Mouse (Mus musculus): ENCODE results near the gene Rbfox1. TPM values are rescaled to one million over a fixed set of nuclear protein-coding genes. Genes with fewer than 3 reads are reported as not detected.

The Rbfox1 gene
- total and polyA plus RNA-seq, 3 experiments, result not detected

DNA sequence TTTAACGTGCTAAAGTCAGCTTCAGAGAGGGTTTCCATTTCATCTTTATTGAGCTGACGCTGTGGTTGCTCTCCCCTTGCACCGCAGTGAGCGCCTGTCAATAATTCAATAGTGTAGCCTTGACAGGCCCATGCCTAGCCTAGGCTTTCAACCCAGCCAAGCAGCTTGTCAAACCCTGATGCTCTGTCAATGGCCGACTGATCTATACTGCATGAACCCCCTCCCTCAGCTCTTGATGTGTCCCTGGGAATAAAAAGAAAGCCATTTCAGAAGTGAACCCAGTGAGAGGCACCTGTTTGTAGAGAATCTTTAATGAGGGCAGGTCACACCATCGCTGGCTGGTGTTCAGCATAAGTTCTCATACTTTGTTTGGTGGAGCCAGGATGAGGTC, 1274.7 kb downstream of the Rbfox1 start:
- no peak overlapping the region for H3K4me3 ChIP-seq (ENCODE audit: low read depth, low read length)
- H3K9me3 ChIP-seq (replicated peaks), result peaks cover 24% of the 10 kb centered on the region
- no peak for DNase-seq (ENCODE audit: low spot score)
- TF ChIP-seq TAL1 (conservative IDR thresholded peaks at IDR 0.05; ENCODE audit: low read depth, low read length) (no peak), POLR2AphosphoS5 (IDR thresholded peaks at IDR 0.05; ENCODE audit: insufficient replicate concordance, low read depth, low read length) (no peak), CTCF (IDR thresholded peaks at IDR 0.05; ENCODE audit: low read depth, low read length) (no peak), GATA1 (IDR thresholded peaks at IDR 0.05; ENCODE audit: borderline replicate concordance, low read length) (no peak), GATA2 (IDR thresholded peaks at IDR 0.05; ENCODE audit: borderline replicate concordance, low read depth, low read length) (no peak)
- no peaks in the 10 kb centered on the region for H3K27me3 ChIP-seq (ENCODE audit: insufficient read depth, low read length)
- no peak for ATAC-seq (ENCODE audit: extremely low read depth, insufficient number of reproducible peaks, low FRiP score, poor library complexity, severe bottlenecking)
- H3K4me1 ChIP-seq (ENCODE audit: insufficient read depth, low read depth, low read length), result no peaks in the 10 kb centered on the region
- no peaks in the 10 kb centered on the region for H3K36me3 ChIP-seq (replicated peaks)

GRCm38 (mm10) chr16:7162168-7162567, 1277.0 kb downstream of the Rbfox1 start:
- Histone ChIP-seq H3K4me3 (ENCODE audit: low read depth, low read length) (no peak overlapping the region), H3K9me3 (replicated peaks) (peaks cover 25% of the 10 kb centered on the region), H3K4me1 (ENCODE audit: insufficient read depth, low read depth, low read length) (no peaks in the 10 kb centered on the region), H3K36me3 (replicated peaks) (no peaks in the 10 kb centered on the region), H3K27me3 (ENCODE audit: insufficient read depth, low read length) (no peaks in the 10 kb centered on the region)
- no peak for TF ChIP-seq TAL1 (conservative IDR thresholded peaks at IDR 0.05; ENCODE audit: low read depth, low read length)
- no peak for TF ChIP-seq POLR2AphosphoS5 (IDR thresholded peaks at IDR 0.05; ENCODE audit: insufficient replicate concordance, low read depth, low read length)
- TF ChIP-seq GATA1 (IDR thresholded peaks at IDR 0.05; ENCODE audit: borderline replicate concordance, low read length), result no peak
- no peak for TF ChIP-seq CTCF (IDR thresholded peaks at IDR 0.05; ENCODE audit: low read depth, low read length)
- no peak for TF ChIP-seq GATA2 (IDR thresholded peaks at IDR 0.05; ENCODE audit: borderline replicate concordance, low read depth, low read length)
- DNase-seq (ENCODE audit: low spot score), result no peak
- ATAC-seq (ENCODE audit: extremely low read depth, insufficient number of reproducible peaks, low FRiP score, poor library complexity, severe bottlenecking), result no peak

DNA sequence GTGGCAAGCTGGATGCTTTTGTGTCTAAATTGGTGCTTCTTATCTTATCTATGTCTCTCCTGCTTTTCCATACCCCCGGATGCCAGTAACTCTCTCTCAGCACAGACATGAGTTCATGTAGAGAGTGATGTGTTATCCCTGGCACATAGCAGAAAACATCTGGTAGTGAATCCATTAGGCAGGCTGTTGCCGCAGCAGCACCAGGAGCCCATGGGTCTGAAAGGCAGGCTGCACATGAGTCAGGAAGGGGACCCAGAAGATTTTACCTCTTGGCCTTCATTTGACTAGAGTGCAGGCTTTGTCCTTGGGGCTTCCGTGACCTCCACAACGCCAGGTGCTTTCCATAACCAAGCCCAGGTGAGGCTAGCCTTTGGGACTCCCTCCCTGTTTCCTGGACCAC, 1278.5 kb downstream of the Rbfox1 start:
- no peak for ATAC-seq (ENCODE audit: extremely low read depth, insufficient number of reproducible peaks, low FRiP score, poor library complexity, severe bottlenecking)
- H3K9me3 ChIP-seq (replicated peaks), result peaks cover 22% of the 10 kb centered on the region

GRCm38 (mm10) chr16:7164153-7164737, 1279.1 kb downstream of the Rbfox1 start:
- TF ChIP-seq TAL1 (conservative IDR thresholded peaks at IDR 0.05; ENCODE audit: low read depth, low read length), result no peak
- no peak for TF ChIP-seq GATA1 (IDR thresholded peaks at IDR 0.05; ENCODE audit: borderline replicate concordance, low read length)
- no peak for TF ChIP-seq POLR2AphosphoS5 (IDR thresholded peaks at IDR 0.05; ENCODE audit: insufficient replicate concordance, low read depth, low read length)
- no peak for TF ChIP-seq CTCF (IDR thresholded peaks at IDR 0.05; ENCODE audit: low read depth, low read length)
- no peak for TF ChIP-seq GATA2 (IDR thresholded peaks at IDR 0.05; ENCODE audit: borderline replicate concordance, low read depth, low read length)
- Histone ChIP-seq H3K27me3 (ENCODE audit: insufficient read depth, low read length) (no peaks in the 10 kb centered on the region), H3K9me3 (replicated peaks) (peaks cover 21% of the 10 kb centered on the region), H3K4me3 (ENCODE audit: low read depth, low read length) (no peak overlapping the region), H3K36me3 (replicated peaks) (no peaks in the 10 kb centered on the region), H3K4me1 (ENCODE audit: insufficient read depth, low read depth, low read length) (no peaks in the 10 kb centered on the region)
- no peak for ATAC-seq (ENCODE audit: extremely low read depth, insufficient number of reproducible peaks, low FRiP score, poor library complexity, severe bottlenecking)
- DNase-seq (ENCODE audit: low spot score), result no peak

More for the DNA sequence above, 1278.5 kb downstream of the Rbfox1 start:
- Histone ChIP-seq H3K36me3 (replicated peaks) (no peaks in the 10 kb centered on the region), H3K27me3 (ENCODE audit: insufficient read depth, low read length) (no peaks in the 10 kb centered on the region), H3K4me1 (ENCODE audit: insufficient read depth, low read depth, low read length) (no peaks in the 10 kb centered on the region), H3K4me3 (ENCODE audit: low read depth, low read length) (no peak overlapping the region)
- TF ChIP-seq CTCF (IDR thresholded peaks at IDR 0.05; ENCODE audit: low read depth, low read length) (no peak), POLR2AphosphoS5 (IDR thresholded peaks at IDR 0.05; ENCODE audit: insufficient replicate concordance, low read depth, low read length) (no peak), GATA1 (IDR thresholded peaks at IDR 0.05; ENCODE audit: borderline replicate concordance, low read length) (no peak), GATA2 (IDR thresholded peaks at IDR 0.05; ENCODE audit: borderline replicate concordance, low read depth, low read length) (no peak), TAL1 (conservative IDR thresholded peaks at IDR 0.05; ENCODE audit: low read depth, low read length) (no peak)
- DNase-seq (ENCODE audit: low spot score), result no peak

- H3K9me3 ChIP-seq (replicated peaks), result peaks cover 3% of the 10 kb centered on the region; the same call in 1 of the 2 replicates
- TF ChIP-seq POLR2AphosphoS5 (IDR thresholded peaks at IDR 0.05; ENCODE audit: insufficient replicate concordance, low read depth, low read length), result no peak
- no peak for TF ChIP-seq GATA2 (IDR thresholded peaks at IDR 0.05; ENCODE audit: borderline replicate concordance, low read depth, low read length)
- no peak for TF ChIP-seq GATA1 (IDR thresholded peaks at IDR 0.05; ENCODE audit: borderline replicate concordance, low read length)
- TF ChIP-seq TAL1 (conservative IDR thresholded peaks at IDR 0.05; ENCODE audit: low read depth, low read length), result no peak
- no peak for TF ChIP-seq CTCF (IDR thresholded peaks at IDR 0.05; ENCODE audit: low read depth, low read length)
Measured at GRCm38 (mm10) chr16:7175960-7176359, 1290.8 kb downstream of the Rbfox1 start.

DNA sequence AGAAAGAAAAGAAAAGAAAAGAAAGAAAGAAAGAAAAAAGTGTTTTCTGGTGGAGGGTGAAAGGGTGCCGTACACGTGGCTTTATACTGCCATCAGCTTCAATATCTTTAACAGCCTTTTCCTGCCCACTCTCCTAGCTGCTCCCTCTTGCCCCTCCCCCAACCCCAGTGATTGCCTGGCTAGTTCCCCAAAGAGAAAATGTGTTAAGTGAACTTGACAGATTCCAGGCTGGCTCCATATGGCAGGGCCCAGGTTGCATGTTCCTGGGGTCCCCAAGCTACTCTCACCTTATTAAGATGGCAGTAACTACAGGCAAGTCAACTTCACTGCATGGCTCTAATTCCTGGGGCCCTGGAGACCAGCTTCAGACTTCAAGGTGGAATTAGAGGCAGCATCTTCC, 1302.6 kb downstream of the Rbfox1 start:
- H3K36me3 ChIP-seq (replicated peaks), result no peaks in the 10 kb centered on the region
- H3K4me1 ChIP-seq (ENCODE audit: insufficient read depth, low read depth, low read length), result no peaks in the 10 kb centered on the region
- TF ChIP-seq TAL1 (conservative IDR thresholded peaks at IDR 0.05; ENCODE audit: low read depth, low read length) (no peak), POLR2AphosphoS5 (IDR thresholded peaks at IDR 0.05; ENCODE audit: insufficient replicate concordance, low read depth, low read length) (no peak), GATA1 (IDR thresholded peaks at IDR 0.05; ENCODE audit: borderline replicate concordance, low read length) (no peak), CTCF (IDR thresholded peaks at IDR 0.05; ENCODE audit: low read depth, low read length) (no peak), GATA2 (IDR thresholded peaks at IDR 0.05; ENCODE audit: borderline replicate concordance, low read depth, low read length) (no peak)
- ATAC-seq (ENCODE audit: extremely low read depth, insufficient number of reproducible peaks, low FRiP score, poor library complexity, severe bottlenecking), result no peak
- H3K4me3 ChIP-seq (ENCODE audit: low read depth, low read length), result no peak overlapping the region
- no peaks in the 10 kb centered on the region for H3K27me3 ChIP-seq (ENCODE audit: insufficient read depth, low read length)
- peaks cover 20% of the 10 kb centered on the region for H3K9me3 ChIP-seq (replicated peaks)
- no peak for DNase-seq (ENCODE audit: low spot score)

More at GRCm38 (mm10) chr16:7175960-7176359, 1290.8 kb downstream of the Rbfox1 start:
- Histone ChIP-seq H3K36me3 (replicated peaks) (no peaks in the 10 kb centered on the region), H3K4me1 (ENCODE audit: insufficient read depth, low read depth, low read length) (no peaks in the 10 kb centered on the region), H3K4me3 (ENCODE audit: low read depth, low read length) (no peak overlapping the region), H3K27me3 (ENCODE audit: insufficient read depth, low read length) (no peaks in the 10 kb centered on the region)
- ATAC-seq (ENCODE audit: extremely low read depth, insufficient number of reproducible peaks, low FRiP score, poor library complexity, severe bottlenecking) (no peak), DNase-seq (ENCODE audit: low spot score) (no peak)
